Mouse (Mus musculus) testis, postnatal 14 days (tissue): ENCODE measurements around the gene Olfr159.

Experiments used
- DNase-seq: peaks from one replicate; pipeline ENCODE4 v3.0.0; 2021; ENCODE audit warnings: low spot score

The Olfr159 gene

DNA sequence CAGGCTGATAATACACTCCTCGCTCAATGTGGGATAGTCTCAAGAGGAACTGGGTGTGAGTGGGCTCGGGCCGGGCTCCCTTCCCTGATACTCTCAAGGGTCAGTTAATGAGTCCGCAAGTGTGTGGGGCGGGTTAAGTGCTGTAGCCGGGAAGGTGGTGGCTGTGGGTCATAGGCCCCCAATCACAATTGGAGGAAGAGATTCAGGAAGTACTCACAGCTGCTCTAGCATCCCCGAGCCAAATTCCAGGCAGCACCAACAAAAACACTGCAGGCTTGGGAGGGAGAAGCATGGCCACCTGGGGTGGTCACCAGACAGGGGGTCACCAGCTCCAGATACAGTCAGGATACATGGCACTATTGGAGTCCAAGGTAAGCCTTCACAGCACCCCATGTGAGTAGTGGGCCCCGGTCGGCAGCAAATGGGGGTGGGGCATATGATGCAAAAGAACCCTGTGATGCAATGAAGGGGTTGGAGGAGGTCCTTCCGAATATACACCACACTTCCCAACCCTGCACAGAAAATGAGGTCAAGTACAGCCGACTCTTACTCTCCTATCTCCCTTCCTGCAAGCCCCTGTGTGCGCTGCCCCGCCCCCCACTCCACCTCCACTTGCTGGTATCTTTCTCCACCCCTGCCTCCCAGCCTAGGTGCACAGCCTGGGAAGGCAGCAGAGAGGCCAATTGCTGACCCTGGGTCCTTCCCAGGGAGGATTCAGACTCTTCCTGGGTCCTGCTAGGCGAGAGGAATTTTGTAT is 40.8 kb downstream of the Olfr159 start, which contains the start of gene Spaar:
Gene Spaar, plus strand, starts transcription at position 241 of the 757 bp plus-strand sequence.
- no peak for DNase-seq

DNA sequence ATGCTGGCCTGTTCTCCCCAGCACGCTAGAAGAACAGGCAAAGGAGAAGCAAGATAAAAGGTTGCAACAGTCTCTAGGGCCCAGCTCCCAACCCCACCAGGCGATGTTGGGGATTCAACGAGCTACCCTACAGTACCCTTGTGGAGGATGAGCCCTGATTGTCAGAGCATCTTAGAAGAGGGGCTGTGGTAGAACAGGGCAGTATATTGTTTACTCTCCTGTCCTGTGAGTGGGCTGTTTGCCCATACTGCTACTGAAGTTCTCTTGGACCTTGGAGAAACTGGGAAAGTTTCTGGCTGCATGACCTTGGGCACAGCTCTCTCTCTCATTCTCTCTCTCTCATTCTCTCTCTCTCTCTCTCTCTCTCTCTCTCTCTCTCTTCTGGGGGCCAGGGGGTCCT is 41.7 kb downstream of the Olfr159 start:
- DNase-seq, result no peak

DNA sequence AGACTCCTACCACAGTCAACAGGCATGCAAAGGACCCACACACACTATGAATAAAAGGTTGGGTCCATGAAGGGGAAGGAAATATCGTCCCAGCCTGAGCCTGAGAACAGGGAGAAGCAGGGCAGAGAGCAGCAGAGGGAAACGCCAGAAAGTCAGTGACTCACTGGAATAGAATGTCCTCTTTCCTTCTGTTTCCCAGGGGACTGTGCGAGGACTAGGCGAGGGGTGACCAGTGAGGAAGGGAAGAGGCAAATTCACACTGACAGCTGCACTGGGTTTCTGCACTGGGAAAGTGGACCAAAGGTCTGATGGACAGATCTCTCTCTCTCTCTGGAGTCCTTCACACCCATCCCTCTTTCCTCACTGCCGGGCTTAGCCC is 42.2 kb downstream of the Olfr159 start:
- no peak for DNase-seq

DNA sequence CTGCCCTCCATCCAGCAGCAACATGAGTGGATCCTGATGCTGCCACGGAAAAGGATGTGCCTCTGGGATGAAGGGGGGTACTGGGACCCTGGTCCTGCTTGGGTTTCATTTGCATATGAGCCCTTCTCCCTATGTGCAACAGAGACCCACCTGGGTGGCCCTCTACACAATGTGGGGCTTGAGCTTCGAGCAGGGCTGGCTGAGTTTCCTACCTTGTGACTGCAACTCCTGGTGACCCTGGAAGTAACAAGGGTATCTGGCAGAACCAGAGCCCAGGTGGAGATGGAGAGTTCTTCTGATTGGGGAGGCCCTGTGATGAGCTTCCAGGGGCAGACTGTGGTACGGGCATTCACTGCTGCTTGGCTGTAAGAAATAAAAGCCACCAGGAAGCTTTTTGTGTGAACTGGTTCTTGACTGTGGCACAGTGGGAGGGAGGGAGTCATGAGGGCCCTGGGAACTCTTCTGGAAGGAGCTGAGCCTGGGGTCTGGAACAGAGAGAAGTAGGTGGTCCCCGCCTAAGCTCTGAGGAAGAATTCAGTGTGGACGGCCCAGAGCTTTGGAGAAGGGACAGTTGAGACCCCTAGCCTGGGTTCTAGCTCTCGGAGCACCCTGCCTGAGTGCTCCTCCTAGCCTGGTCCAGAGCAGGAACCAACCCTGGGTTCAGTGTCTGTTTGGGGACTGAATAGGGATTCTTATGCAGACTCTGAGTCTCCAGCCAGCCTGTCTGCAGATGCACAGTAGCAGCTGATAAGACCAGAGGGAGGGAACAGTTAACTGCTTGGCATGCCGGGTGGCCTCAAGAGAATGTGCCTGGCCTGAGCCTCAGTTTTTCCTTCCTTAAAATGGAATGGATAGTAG is 42.9 kb downstream of the Olfr159 start:
- no peak for DNase-seq

DNA sequence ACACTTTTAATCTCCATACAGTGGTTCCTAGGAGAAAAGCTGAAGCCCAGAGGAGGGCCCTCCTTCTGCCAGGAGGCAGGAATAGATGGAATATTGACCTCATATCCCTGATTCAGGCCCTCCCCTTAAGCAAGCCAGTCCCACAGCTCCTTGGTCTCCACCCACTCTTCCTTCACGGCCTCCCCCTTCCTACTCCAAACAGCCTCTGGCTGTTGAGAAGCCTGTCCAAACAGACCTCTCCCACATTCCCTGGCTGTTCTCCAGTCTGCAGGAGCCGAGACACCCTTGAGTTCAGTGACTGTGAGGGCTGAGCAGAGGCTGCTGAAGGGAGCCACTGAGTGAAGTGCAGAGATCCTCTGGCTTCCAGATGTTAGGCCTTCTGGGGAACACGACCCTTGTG is 43.8 kb downstream of the Olfr159 start, which contains the start of gene Hrct1:
Gene Hrct1, plus strand, starts transcription at position 194 of the 400 bp plus-strand sequence.
- DNase-seq, result peak; percentile 79

DNA sequence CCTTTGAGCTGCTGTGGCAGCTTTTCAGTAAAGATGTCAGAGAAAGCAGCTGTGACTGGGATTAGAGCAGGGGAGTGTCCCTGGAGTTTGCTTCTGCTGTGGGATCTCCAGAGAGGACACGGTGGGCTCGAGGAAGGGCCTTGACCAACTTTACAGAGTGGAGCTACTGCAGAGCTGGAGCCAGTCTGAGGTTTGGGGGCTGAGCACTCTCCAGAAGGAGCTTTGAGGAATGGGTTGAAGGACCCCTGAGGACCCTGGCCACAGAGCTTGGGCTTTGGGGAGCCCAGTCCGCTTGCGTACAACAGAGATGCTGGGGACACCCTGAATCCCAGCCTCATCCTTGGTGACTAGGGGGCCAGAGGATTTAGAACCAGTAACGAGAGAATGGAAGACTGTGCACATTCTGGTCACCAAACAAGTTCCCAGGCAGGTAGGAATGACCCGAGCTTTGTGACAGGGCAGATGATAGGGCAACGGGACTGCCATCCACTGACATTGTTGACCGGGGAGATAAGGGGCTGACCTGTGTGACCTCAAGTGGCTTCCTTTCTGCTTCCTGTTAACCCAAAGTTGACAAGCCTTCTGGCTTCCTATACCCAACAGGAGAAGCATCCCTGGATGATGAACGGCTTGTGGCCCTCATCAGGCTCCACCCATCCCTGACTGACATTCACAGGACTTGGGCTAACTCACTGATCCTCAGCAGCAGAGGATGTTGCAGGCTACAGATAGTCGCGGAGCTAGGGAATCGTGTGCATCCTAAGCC is 44.4 kb downstream of the Olfr159 start:
- DNase-seq, result no peak

DNA sequence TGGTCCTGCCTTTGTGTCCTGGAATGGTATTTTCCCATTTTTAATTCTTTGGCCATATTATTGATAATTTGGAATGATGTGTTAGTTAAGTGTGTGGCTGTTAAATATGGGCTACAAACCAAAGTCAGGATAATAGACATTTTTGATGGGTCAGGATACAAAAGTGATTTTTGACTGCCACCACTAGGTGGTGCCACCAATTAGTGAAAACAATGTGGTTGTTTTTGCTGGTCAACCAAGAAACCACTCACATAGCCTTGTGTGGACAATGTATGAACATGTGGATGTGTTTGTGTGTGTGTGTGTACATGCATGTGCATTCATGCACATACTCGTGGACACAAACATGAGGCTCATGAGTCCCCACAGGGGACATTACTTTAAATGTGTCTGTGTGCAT is 46.0 kb downstream of the Olfr159 start:
- DNase-seq, result no peak

DNA sequence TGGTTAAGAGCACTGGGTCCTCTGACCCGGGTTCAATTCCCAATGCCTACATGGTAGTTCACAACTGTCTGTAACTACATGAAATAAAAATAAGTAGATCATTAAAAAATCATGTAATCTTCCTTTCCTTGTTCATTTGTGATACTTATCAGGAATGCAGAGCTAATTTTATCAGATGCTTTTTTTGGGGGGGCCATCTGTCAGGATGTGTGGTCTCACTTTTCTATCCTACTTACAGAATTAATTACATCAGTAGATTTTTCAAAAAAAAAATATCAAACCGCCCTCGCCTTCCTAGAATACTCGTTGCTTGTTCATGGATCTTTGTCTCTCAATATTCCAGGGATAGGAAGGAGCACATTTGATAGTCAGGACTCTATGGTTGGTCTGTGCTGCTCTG is 48.6 kb downstream of the Olfr159 start:
- no peak for DNase-seq

DNA sequence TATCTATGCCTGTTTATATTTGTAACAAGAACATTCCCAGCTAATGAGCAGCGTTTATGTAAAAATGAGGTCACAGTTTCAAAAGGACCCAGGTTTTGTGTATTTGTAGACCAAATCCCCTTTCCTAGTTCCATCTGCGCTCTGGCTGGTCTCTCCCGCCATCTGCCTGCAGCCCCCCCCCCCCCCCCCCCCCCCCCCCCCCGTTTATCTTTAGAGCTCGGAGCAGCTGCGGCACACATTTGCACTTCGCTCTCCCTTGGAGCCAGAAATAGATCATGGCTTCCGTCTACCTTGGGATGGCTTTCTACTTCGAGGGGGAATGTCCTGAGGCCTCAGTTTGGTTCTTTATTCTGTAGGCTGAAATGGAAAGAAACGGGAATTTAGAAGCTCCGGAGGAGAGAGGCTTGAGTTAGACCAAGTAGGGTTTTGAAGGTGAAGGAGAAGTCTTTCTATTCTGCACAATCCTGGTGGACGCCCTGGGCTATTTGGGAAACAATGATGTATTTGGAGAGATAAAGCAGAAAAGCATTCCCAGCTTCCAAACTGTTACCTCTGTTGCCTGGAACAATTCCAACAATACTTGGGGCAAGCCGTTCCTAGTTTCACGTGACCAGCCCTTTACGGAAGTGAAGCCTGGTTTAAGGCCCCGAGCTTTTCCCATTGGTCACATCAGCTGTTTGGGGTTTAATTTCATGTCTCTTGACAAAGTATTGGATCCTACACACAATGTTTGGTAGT is 50.1 kb downstream of the Olfr159 start:
- DNase-seq, result no peak
